Mouse (Mus musculus): ENCODE results near the gene Wwox. TPM values are rescaled to one million over a fixed set of nuclear protein-coding genes. Genes with fewer than 3 reads are reported as not detected.

Gene Wwox
- total and polyA plus RNA-seq, 3 experiments = 7.8 to 11.5 (median 9.1) TPM

- dilution Hi-C loops (cut with MboI; ENCODE audit: extremely low pct_ligation_motif_present, extremely low pct_unique_long_range_greater_than_20kb, low sequenced_read_pairs) (no loop called here), in situ Hi-C loops (cut with MboI; ENCODE audit: low pct_ligation_motif_present, low pct_unique_long_range_greater_than_20kb, low sequenced_read_pairs) (no loop called here)
- no peaks in the 10 kb centered on the region for H3K79me2 ChIP-seq (replicated peaks; ENCODE audit: control insufficient read depth, extremely low read depth, insufficient read depth, poor library complexity, severe bottlenecking)
- peaks cover 0 to 8% of the 10 kb centered on the region in 2 experiments; a peak in 1 of 4 replicates for H3K4me1 ChIP-seq (ENCODE audit: control insufficient read depth in 1 of 2, insufficient read depth in 2 of 2)
- H3K27me3 ChIP-seq (replicated peaks) = no peaks in the 10 kb centered on the region
- no peak overlapping the region for H3K9ac ChIP-seq (ENCODE audit: insufficient read depth, low read depth)
- no peak for DNase-seq (ENCODE audit: extremely low read depth)
- peaks cover 2% of the 10 kb centered on the region for H3K9me3 ChIP-seq (replicated peaks; ENCODE audit: low read length)
- no peak overlapping the region for H3K27ac ChIP-seq (ENCODE audit: insufficient read depth, low read depth)
- TF ChIP-seq RCOR1 (conservative IDR thresholded peaks at IDR 0.05; ENCODE audit: low read depth, low read length) (no peak), SIN3A (IDR thresholded peaks at IDR 0.05; ENCODE audit: low read length) (no peak), PAX5 (IDR thresholded peaks at IDR 0.05; ENCODE audit: low read length) (no peak), ZNF384 (IDR thresholded peaks at IDR 0.05; ENCODE audit: low read depth, low read length) (no peak), MEF2A (IDR thresholded peaks at IDR 0.05; ENCODE audit: borderline replicate concordance, low read depth, low read length) (no peak), MAX (IDR thresholded peaks at IDR 0.05; ENCODE audit: low read length) (no peak), TCF12 (IDR thresholded peaks at IDR 0.05; ENCODE audit: low read depth, low read length) (no peak), JUND (conservative IDR thresholded peaks at IDR 0.05; ENCODE audit: low read depth, low read length) (no peak)
- no peak overlapping the region for H3K4me2 ChIP-seq (ENCODE audit: insufficient read depth, low read depth, poor library complexity, severe bottlenecking)
- H3K36me3 ChIP-seq (replicated peaks in 1 of 2; ENCODE audit: control insufficient read depth in 1 of 2, insufficient read depth in 1 of 2, low read length in 1 of 2) = peaks cover 0 to 19% of the 10 kb centered on the region in 2 experiments
- no peak overlapping the region for H3K4me3 ChIP-seq (replicated peaks in 1 of 3; ENCODE audit: low read depth in 2 of 3, low read length in 2 of 3, poor library complexity in 1 of 3)
Measured at GRCm38 (mm10) chr8:114590336-114590867, 150.9 kb downstream of the Wwox start.

DNA sequence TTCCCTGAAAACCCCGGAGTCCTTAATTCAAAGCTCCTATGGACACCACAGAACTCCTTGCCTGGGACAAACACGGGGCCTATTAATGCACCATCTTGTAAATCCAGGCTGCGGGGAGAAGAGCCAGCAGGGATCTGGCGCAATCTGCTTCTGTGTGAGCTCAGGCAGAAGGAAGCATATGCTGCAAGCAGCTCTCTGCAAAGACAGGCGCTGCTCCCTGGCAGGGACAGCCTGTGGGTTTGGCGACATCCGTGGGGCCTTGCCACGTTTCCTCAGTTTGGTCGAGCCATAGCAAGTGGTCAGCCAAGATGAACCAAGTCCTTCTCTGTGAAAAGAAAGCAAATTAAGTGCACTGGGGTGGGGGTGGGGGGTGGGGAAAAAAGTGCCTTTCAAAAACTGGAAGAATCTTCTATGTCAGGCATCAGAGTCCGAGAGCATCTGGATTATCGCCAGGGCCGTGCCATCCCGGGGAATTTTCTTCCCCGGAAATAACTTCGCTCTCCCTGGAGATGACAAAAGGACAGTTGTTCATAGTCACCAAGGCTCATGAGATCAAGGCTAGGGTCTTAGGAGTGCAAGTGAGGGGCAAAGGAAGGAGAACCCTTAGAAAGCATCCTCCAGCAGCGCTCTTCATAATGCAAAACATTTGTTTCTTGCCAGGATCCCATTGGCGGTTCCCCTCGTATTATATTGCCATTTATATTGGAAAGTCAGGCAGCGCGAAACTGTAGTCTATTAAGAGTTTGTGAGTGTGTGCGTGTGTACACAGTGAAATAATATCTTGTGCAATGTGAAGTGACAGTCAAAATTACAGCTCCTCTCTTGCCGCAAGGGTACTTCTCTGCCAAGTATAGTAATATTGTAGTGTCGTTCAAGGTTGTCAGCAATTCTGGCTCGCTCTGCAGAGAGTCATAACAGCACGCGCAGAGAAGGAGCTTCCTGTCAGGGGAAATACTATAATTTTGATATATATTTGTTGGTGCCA lies 152.1 kb downstream of the Wwox start:
- H3K4me2 ChIP-seq (ENCODE audit: insufficient read depth, low read depth, poor library complexity, severe bottlenecking) = no peak overlapping the region
- no peak overlapping the region for H3K9ac ChIP-seq (ENCODE audit: insufficient read depth, low read depth)
- H3K9me3 ChIP-seq (replicated peaks; ENCODE audit: low read length) = peaks cover 6% of the 10 kb centered on the region
- DNase-seq (ENCODE audit: extremely low read depth) = no peak
- H3K36me3 ChIP-seq (replicated peaks in 1 of 2; ENCODE audit: control insufficient read depth in 1 of 2, insufficient read depth in 1 of 2, low read length in 1 of 2) = peaks cover 0 to 25% of the 10 kb centered on the region in 2 experiments
- no peak overlapping the region for H3K4me3 ChIP-seq (replicated peaks in 1 of 3; ENCODE audit: low read depth in 2 of 3, low read length in 2 of 3, poor library complexity in 1 of 3)
- no peak overlapping the region for H3K27ac ChIP-seq (ENCODE audit: insufficient read depth, low read depth)
- peaks cover 0 to 8% of the 10 kb centered on the region in 2 experiments; a peak in 1 of 4 replicates for H3K4me1 ChIP-seq (ENCODE audit: control insufficient read depth in 1 of 2, insufficient read depth in 2 of 2)
- dilution Hi-C loops (cut with MboI; ENCODE audit: extremely low pct_ligation_motif_present, extremely low pct_unique_long_range_greater_than_20kb, low sequenced_read_pairs) = no loop called here
- H3K27me3 ChIP-seq (replicated peaks) = no peaks in the 10 kb centered on the region
- no peak for TF ChIP-seq MYC (IDR thresholded peaks at IDR 0.05; ENCODE audit: low read depth, low read length)
- no peak for TF ChIP-seq USF2 (conservative IDR thresholded peaks at IDR 0.05; ENCODE audit: low read depth, low read length)
- TF ChIP-seq JUND (conservative IDR thresholded peaks at IDR 0.05; ENCODE audit: low read depth, low read length) = no peak
- TF ChIP-seq MEF2A (IDR thresholded peaks at IDR 0.05; ENCODE audit: borderline replicate concordance, low read depth, low read length) = no peak
- TF ChIP-seq HCFC1 (IDR thresholded peaks at IDR 0.05; ENCODE audit: low read depth, low read length) = no peak
- no peak for TF ChIP-seq NELFE (IDR thresholded peaks at IDR 0.05; ENCODE audit: low read depth, low read length)
- TF ChIP-seq PAX5 (IDR thresholded peaks at IDR 0.05; ENCODE audit: low read length) = no peak
- no peak for TF ChIP-seq MAX (IDR thresholded peaks at IDR 0.05; ENCODE audit: low read length)
- no peak for TF ChIP-seq MAFK (IDR thresholded peaks at IDR 0.05; ENCODE audit: insufficient replicate concordance, low read length)
- no peak for TF ChIP-seq BHLHE40 (IDR thresholded peaks at IDR 0.05; ENCODE audit: low read depth, low read length)
- no peak for TF ChIP-seq ZKSCAN1 (IDR thresholded peaks at IDR 0.05; ENCODE audit: borderline replicate concordance, low read depth, low read length)
- no peak for TF ChIP-seq CHD2 (IDR thresholded peaks at IDR 0.05; ENCODE audit: low read length)
- no peak for TF ChIP-seq TBP (conservative IDR thresholded peaks at IDR 0.05; ENCODE audit: low read depth, low read length)
- no peak for TF ChIP-seq CTCF (conservative IDR thresholded peaks at IDR 0.05 in 1 of 2, IDR thresholded peaks at IDR 0.05 in 1 of 2; ENCODE audit: low read depth in 2 of 2, low read length in 2 of 2)
- no peaks in the 10 kb centered on the region for H3K79me2 ChIP-seq (replicated peaks; ENCODE audit: control insufficient read depth, extremely low read depth, insufficient read depth, poor library complexity, severe bottlenecking)
- in situ Hi-C loops (cut with MboI; ENCODE audit: low pct_ligation_motif_present, low pct_unique_long_range_greater_than_20kb, low sequenced_read_pairs) = no loop called here
